Mouse (Mus musculus) right cerebral cortex, postnatal 4 days (tissue): ENCODE results near the gene Glb1.
"Not testable (repeated sequence)": the region's sequence is repeated elsewhere in the genome, so short reads cannot be mapped to it uniquely, and the experiment has no call there.

Experiments used
- DNase-seq: peaks from one replicate; pipeline ENCODE4 v3.0.0-alpha.2; 2022

Gene Glb1

DNA sequence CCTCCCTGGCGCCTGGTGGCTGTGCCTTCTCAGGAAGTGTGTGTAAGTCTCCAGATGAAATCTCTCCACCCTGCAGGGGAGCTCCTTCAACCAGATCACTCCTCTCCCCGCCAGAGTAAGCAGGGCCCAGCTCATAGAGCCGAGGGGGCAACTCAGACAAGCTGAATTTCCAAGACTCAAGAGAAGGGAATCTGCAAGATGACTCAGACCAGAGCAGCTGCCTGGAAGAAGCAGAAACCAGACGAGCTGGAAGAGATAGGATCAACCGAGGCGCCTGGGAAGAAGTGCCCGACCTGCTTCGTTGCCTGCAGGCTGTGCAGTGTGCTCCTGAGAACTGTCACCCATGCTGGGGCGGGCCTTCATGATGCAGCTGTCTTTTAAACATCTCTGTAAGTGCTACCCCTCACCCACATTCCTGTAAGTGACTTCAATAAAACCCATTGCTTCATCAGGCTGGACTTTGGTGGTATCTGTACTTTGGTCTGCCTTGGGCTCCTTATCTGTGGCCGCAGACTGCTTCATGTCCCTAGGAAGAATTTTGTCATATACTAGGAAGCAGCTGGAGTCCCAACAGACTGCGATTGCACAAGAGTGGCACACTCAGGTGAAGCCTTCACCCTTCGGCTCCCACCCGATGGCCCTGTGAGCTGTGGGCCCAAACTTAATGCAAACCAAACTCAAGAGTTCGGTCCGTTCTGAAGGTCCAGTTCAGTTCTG is 102.0 kb downstream of the Glb1 start:
- DNase-seq = no peak

DNA sequence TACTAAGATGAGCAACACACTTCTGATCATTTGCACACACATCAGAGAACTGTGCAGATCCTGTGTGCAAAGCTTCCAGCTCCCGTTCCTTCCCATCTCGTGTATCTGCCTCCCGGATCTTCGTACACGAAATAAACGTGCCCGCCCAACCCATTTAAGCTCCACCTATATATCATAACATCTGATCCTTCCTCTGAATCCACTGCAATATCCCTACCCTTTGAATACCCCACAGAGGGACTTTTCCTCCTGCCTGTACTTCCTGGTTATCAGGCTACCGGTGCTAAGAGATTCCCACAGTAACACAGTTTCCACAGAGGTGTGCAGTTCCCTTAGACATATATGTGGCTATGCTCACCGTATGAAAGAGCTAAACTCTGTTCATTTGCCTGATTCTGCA is 103.9 kb downstream of the Glb1 start, which contains the start of gene Ccr4:
Ccr4 (minus strand) TSS at position 101 of the 400 bp plus-strand sequence.
- no peak for DNase-seq

DNA sequence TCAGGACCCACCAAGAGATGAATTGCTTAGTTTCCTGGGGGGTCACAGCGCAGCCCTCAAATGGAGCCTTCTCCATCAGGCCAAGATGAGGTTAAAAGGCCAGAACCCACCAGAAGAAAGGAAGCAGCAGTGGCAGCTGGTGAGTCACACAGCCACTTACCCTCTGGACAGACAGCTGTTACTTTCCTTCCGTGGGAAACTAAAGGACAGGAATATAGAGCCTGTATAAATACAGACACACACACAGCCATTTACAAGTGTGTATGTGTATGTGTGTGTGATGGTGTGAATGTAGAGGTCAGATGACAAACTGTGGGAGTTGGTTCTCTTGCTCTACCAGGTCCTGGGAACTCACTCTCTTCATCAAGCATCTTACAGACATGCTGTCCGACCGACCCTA is 105.7 kb downstream of the Glb1 start:
- no peak for DNase-seq

DNA sequence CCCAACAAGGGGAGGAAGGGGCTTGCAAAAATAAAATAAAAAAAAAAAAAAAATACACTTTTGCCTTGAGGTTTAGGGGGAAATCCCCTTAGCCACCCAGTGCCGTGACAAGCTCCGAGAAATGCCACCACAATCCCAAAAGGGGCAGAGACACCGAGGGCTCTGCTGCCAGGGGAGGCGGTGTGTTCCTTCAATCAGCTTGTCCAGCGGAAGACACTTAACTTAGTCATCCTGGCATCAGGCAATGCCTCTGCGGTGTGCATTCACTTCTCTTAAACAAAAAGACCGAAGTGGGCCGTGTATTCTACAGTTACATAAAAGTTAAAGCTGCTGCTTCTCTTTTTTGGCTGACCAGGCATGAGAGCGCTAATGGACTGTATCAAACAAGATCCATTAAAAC is 106.5 kb downstream of the Glb1 start:
- no peak for DNase-seq

DNA sequence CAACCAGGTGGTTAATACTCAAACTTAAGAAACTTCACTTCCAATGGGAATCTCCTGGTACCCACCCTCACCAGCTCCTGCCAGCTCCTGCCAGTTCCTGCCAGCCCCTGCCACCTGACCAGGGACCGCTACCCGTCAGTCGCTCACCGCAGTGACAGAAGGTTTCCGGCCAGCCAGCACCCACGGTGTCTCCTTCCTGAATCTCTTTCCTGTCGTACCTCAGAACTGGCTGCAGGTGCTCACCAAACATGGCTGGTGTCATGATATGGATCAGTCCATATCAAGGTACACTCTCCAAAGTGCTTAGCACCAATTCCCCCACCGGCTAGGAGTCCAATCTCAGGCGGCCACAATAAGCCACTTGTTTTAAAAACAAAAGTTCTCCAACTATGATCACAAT is 108.9 kb downstream of the Glb1 start:
- DNase-seq = no peak

DNA sequence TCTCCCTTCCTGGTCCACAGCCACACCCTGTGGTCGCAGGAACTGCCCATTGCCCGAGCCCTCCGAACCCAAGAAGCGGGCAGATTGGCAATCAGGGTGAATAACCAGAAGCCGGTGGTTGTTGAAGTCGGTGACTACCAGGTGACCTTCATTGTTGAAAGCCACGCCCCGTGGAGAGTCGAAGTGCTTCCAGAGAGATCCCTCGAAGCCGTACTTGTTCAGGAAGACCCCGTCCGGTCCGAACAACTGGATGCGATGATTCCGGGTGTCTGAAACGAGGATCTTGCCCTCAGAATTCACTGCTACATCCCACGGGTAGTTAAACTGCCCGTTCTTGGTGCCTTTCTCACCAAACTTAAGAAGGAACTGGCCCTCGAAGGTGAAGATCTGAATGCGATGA is 112.0 kb downstream of the Glb1 start:
- no peak for DNase-seq

DNA sequence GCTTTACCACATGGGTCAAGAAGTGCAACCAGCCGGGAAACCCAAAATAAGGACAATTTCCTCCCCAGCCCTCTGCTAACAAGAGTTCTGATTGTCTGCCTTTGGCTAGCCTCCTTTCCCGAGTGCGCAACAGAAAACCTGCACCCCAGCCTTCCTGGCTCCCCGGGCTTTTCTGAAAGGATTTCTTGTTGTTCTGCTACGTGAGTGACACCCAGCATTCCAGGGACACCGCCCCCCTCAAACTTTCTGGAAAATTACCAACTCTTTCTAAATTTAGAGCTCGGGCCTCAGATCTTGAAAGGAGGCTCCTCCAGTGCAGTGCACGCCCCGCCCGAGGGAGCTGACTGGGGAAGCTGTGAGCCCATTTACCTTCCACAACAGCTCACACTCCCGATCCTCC is 114.5 kb downstream of the Glb1 start, which contains the start of gene C130032M10Rik:
C130032M10Rik (plus strand) TSS at position 334 of the 400 bp plus-strand sequence.
- no peak for DNase-seq

DNA sequence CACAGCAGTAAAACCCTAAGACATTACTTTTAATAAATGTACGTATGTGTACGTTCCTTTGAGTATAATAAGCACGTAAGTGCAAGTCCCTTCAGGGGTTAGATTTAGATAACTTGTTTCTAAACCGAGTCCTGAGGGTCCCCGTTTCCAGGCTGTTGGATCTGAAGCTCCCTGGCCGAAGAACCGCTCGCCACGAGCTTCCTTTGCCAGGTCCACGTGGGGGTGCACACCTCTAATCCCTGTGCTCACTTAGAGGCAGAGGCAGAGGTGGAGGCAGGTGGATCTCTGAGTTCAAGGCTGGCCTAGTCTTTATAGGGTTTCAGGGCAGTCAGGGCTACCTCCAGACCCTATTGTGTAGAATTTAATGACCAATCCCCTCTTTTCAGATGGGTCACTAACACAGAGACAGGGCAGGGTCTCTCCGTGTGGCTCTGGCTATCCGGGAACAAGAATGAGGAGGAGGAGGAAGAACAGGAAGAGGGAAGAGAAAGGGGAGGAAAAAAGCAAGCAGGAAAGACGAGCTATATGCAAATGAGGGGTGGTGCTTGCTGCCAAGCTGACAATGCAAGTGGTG is 117.1 kb downstream of the Glb1 start:
- DNase-seq = no peak

DNA sequence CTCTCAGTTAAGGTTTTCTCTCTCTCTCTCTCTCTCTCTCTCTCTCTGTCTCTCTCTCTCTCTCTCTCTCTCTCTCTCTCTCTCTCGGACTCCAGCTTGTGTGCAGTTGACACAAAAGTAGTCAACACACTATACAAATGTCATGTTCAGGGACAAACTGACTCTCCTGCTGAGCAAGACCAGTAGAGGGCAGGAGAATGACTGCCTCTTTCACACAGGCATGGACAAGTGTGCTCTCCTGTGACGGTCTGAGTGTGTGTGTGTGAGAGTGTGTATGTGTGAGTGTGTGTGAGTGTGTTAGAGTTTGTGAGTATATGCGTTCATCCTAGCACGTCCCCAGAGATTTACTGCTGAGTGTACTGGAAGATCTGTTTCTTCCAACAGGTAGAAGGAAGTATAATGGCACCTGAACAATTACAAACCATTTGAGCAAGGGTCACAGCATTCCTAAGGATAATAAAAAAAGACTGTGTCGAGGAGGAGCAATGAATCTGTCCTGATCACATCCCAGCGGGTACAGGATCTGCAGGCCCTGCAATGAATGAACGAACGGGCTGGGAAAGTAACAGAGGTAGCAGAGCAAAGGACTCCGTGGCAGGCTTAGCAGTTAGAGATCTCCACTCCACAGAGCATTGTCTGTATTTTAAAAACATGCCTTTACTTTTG is 118.1 kb downstream of the Glb1 start:
- DNase-seq = no peak

DNA sequence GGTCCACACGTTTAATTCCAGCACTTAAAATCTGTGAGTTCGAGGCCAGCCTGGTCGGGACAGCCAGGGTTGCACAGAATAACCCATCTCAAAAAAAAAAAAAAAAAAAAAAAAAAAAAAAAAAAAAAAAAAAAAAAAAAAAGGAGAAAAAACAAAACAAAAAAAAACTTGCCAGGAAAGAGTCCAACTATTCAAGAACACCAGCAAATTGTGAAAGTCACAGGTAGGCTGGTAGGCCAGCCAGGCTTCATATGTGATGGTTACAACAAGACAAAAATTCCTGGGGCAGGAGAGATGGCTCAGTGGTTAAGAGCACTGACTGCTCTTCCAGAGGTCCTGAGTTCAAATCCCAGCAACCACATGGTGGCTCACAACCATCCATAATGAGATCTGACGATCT is 119.7 kb downstream of the Glb1 start:
- not testable (repeated sequence) for DNase-seq

DNA sequence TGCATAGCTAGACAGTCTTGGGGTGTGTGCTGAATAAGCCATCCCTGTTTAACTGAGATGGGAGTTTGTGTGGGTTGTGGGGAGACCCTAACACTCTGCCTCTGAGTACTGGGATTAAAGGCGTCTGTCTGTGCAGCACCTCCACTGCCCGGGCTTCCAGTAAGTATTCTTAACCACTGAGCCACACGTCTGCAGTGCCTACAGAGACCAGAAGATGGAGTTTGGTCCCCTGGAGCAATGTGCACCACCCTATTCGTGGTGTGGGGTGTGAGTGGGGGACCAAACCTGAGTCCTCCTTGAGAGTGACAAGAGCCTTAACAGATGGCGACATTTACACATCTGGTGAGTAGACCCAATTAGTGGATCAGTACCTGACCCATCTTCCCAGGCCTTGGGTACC is 121.2 kb downstream of the Glb1 start:
- no peak for DNase-seq

DNA sequence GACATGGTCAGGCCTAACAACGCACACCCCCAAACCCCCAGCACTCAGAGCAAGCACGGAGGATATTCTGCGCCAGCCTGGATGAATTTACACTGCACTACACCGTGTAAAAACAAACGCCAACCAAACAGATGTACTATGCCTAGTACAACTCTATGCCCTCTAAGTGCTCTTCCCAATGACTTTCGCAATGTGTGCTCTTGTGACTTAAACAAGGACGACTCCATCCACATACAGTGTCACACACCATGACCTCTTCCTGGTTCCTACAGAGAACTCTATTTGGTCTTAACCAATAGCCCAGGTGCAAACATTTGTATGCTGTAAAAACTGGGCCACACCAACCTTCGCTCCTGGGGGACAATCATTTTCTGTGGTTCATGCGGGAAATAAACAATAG is 121.6 kb downstream of the Glb1 start:
- DNase-seq = no peak
